Mouse (Mus musculus) forebrain, embryonic 11.5 days (tissue): ENCODE results near the gene Pla2g12b. TPM values are rescaled to one million over a fixed set of nuclear protein-coding genes. Genes with fewer than 3 reads are reported as not detected.

Source experiments
- ATAC-seq: fragments of 200-750 bp; cut with Nextera tagmentation; replicated peaks from 2 replicates; pipeline ENCODE4 v1.8.0; 2017; ENCODE audit warnings: moderate TSS enrichment; ENCODE audit not compliant: low FRiP score
- DNase-seq: peaks from one replicate; pipeline ENCODE4 v3.0.0-alpha.2; 2017; ENCODE audit warnings: low spot score
- H3K27ac ChIP-seq: fragments of 300-500 bp; sonication (generic); 2 replicates; pipeline ENCODE4 v1.5.1; 2014; ENCODE audit warnings: low read depth, low read length
- H3K27me3 ChIP-seq: fragments of 300-500 bp; sonication (generic); 2 replicates; pipeline ENCODE4 v1.6.1; 2014; ENCODE audit warnings: mild to moderate bottlenecking, low read length, mixed read lengths; ENCODE audit not compliant: control insufficient read depth, insufficient read depth
- H3K36me3 ChIP-seq: fragments of 300-500 bp; sonication (generic); 2 replicates; pipeline ENCODE4 v1.6.1; 2014; ENCODE audit warnings: mild to moderate bottlenecking, low read length, moderate library complexity, mixed read lengths; ENCODE audit not compliant: control insufficient read depth, insufficient read depth
- H3K4me1 ChIP-seq: fragments of 300-500 bp; sonication (generic); replicated peaks from 2 replicates; pipeline ENCODE4 v1.6.1; 2014; ENCODE audit warnings: low read length, mixed read lengths; ENCODE audit not compliant: control insufficient read depth, insufficient read depth
- H3K4me2 ChIP-seq: fragments of 300-500 bp; sonication (generic); 2 replicates; pipeline ENCODE4 v1.6.1; 2014; ENCODE audit warnings: low read depth, mild to moderate bottlenecking, low read length, moderate library complexity, mixed read lengths; ENCODE audit not compliant: severe bottlenecking
- H3K4me3 ChIP-seq: fragments of 300-500 bp; sonication (generic); 2 replicates; pipeline ENCODE4 v1.5.1; 2014; ENCODE audit warnings: low read depth, low read length
- H3K9ac ChIP-seq: fragments of 300-500 bp; sonication (generic); 2 replicates; pipeline ENCODE4 v1.6.1; 2014; ENCODE audit warnings: low read length
- H3K9me3 ChIP-seq: fragments of 300-500 bp; sonication (generic); 2 replicates; pipeline ENCODE4 v1.6.1; 2016; ENCODE audit warnings: low read length, mixed read lengths; ENCODE audit not compliant: control insufficient read depth
- WGBS: fragments of 180-500 bp; shearing (Covaris S2); extraction: QIAGEN DNeasy Blood & Tissue Kit; methylation state at CpG from one replicate; pipeline ENCODE4 v1.1.7; 2014; 5-methylcytosine and 5-hydroxymethylcytosine counted together
- polyA plus RNA-seq: library from polyadenylated mRNA; unstranded; fragments of >200 nt; fragmentation: Nextera tagmentation; extraction: Ambion mirVana; gene quantifications from 2 replicates; pipeline ENCODE4 v1.2.1, GENCODE M21; 2014

Pla2g12b gene
- polyA plus RNA-seq, 1 experiment from 2014 or later = not detected

- Histone ChIP-seq H3K9ac (no peak overlapping the region), H3K36me3 (no peaks in the 10 kb centered on the region), H3K4me1 (no peaks in the 10 kb centered on the region), H3K27me3 (no peaks in the 10 kb centered on the region), H3K27ac (no peak overlapping the region), H3K4me3 (no peak overlapping the region), H3K4me2 (no peak overlapping the region), H3K9me3 (no peaks in the 10 kb centered on the region)
- DNase-seq (peak; percentile 27), ATAC-seq (no peak)
- WGBS = 85% methylated on average over 3 of the region's 3 CpGs
These were observed 21.0 kb downstream of the Pla2g12b start for GRCm38 (mm10) chr10:59424453-59424852.

GRCm38 (mm10) chr10:59425369-59425768, 21.9 kb downstream of the Pla2g12b start:
- Histone ChIP-seq H3K36me3 (no peaks in the 10 kb centered on the region), H3K4me3 (no peak overlapping the region), H3K27ac (no peak overlapping the region), H3K27me3 (no peaks in the 10 kb centered on the region), H3K4me1 (no peaks in the 10 kb centered on the region), H3K4me2 (no peak overlapping the region), H3K9me3 (no peaks in the 10 kb centered on the region), H3K9ac (no peak overlapping the region)
- DNase-seq = peak; percentile 18
- ATAC-seq = no peak
- 87% methylated on average over 7 of the region's 7 CpGs for WGBS

- 88% methylated on average over 4 of the region's 4 CpGs for WGBS
- no peak overlapping the region for H3K4me3 ChIP-seq
- no peaks in the 10 kb centered on the region for H3K27me3 ChIP-seq
- no peak overlapping the region for H3K4me2 ChIP-seq
- no peak overlapping the region for H3K27ac ChIP-seq
- no peak for ATAC-seq
- H3K4me1 ChIP-seq = no peaks in the 10 kb centered on the region
- DNase-seq = peak; percentile 33
- no peaks in the 10 kb centered on the region for H3K36me3 ChIP-seq
- H3K9me3 ChIP-seq = no peaks in the 10 kb centered on the region
- H3K9ac ChIP-seq = no peak overlapping the region
These were observed 22.9 kb downstream of the Pla2g12b start for GRCm38 (mm10) chr10:59426371-59426770.

- ATAC-seq (no peak), DNase-seq (peak; percentile 36)
- Histone ChIP-seq H3K27me3 (no peaks in the 10 kb centered on the region), H3K4me1 (no peaks in the 10 kb centered on the region), H3K9me3 (no peaks in the 10 kb centered on the region), H3K9ac (no peak overlapping the region), H3K4me2 (no peak overlapping the region), H3K36me3 (no peaks in the 10 kb centered on the region), H3K27ac (no peak overlapping the region), H3K4me3 (no peak overlapping the region)
- WGBS = 85% methylated on average over 16 of the region's 16 CpGs
These were observed 26.1 kb downstream of the Pla2g12b start for GRCm38 (mm10) chr10:59429448-59430135.

- Histone ChIP-seq H3K27ac (no peak overlapping the region), H3K9ac (no peak overlapping the region), H3K9me3 (no peaks in the 10 kb centered on the region), H3K27me3 (no peaks in the 10 kb centered on the region), H3K4me3 (no peak overlapping the region), H3K4me2 (no peak overlapping the region), H3K36me3 (no peaks in the 10 kb centered on the region), H3K4me1 (no peaks in the 10 kb centered on the region)
- ATAC-seq (no peak), DNase-seq (no peak)
- WGBS = 82% methylated on average over 6 of the region's 6 CpGs
These were observed 27.3 kb downstream of the Pla2g12b start for GRCm38 (mm10) chr10:59430701-59431218.

- Histone ChIP-seq H3K4me3 (no peak overlapping the region), H3K4me1 (no peaks in the 10 kb centered on the region), H3K27ac (no peak overlapping the region), H3K36me3 (no peaks in the 10 kb centered on the region), H3K9me3 (no peaks in the 10 kb centered on the region), H3K4me2 (no peak overlapping the region), H3K9ac (no peak overlapping the region), H3K27me3 (no peaks in the 10 kb centered on the region)
- ATAC-seq (no peak), DNase-seq (peak; percentile 41)
- WGBS = 96% methylated on average over 18 of the region's 18 CpGs
These were observed 32.3 kb downstream of the Pla2g12b start for GRCm38 (mm10) chr10:59435746-59436145.

DNA sequence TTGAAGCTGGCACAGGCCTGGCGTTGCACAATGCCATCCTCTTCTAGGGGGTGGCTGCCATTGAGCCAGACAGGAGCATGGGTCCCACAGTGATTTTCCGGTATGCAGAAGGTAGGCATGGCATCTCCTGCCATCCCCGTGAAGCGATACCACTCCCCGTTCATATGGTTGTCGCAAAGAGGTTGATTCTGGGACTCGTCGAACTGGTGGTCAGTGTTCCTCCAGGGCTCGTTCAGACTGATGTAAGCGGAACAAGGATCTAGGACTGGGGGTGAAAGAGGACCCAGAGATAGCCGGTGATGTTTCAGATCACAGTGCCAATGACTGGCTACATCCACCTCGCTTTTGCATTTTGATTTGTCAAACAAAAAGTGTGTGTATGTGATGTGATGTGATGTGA, 35.2 kb downstream of the Pla2g12b start:
- ATAC-seq (no peak), DNase-seq (no peak)
- no peaks in the 10 kb centered on the region for H3K36me3 ChIP-seq
- H3K4me1 ChIP-seq = no peaks in the 10 kb centered on the region
- no peak overlapping the region for H3K4me3 ChIP-seq
- H3K27ac ChIP-seq = no peak overlapping the region
- 92% methylated on average over 12 of the region's 12 CpGs for WGBS
- H3K4me2 ChIP-seq = no peak overlapping the region
- H3K9me3 ChIP-seq = no peaks in the 10 kb centered on the region
- H3K9ac ChIP-seq = no peak overlapping the region
- H3K27me3 ChIP-seq = no peaks in the 10 kb centered on the region

- Histone ChIP-seq H3K27ac (no peak overlapping the region), H3K36me3 (no peaks in the 10 kb centered on the region), H3K9me3 (no peaks in the 10 kb centered on the region), H3K27me3 (no peaks in the 10 kb centered on the region), H3K4me2 (no peak overlapping the region), H3K9ac (no peak overlapping the region), H3K4me3 (no peak overlapping the region), H3K4me1 (no peaks in the 10 kb centered on the region)
- no peak for ATAC-seq
- WGBS = 73% methylated on average over 5 of the region's 5 CpGs
- no peak for DNase-seq
These were observed 36.1 kb downstream of the Pla2g12b start for GRCm38 (mm10) chr10:59439508-59439931.

- no peak for DNase-seq
- 49% methylated on average over 6 of the region's 6 CpGs for WGBS
- no peak overlapping the region for H3K4me3 ChIP-seq
- no peaks in the 10 kb centered on the region for H3K36me3 ChIP-seq
- H3K4me2 ChIP-seq = no peak overlapping the region
- no peak overlapping the region for H3K9ac ChIP-seq
- H3K27me3 ChIP-seq = no peaks in the 10 kb centered on the region
- no peaks in the 10 kb centered on the region for H3K4me1 ChIP-seq
- no peak overlapping the region for H3K27ac ChIP-seq
- no peaks in the 10 kb centered on the region for H3K9me3 ChIP-seq
- ATAC-seq = no peak
These were observed 36.7 kb downstream of the Pla2g12b start for GRCm38 (mm10) chr10:59440177-59440576.
